Mouse (Mus musculus) cerebellum, adult 2 months (tissue): Measurements from ENCODE around the gene Upk3b.

Experiments used
- CTCF ChIP-seq: fragments of 200-500 bp; IDR thresholded peaks from 2 replicates; pipeline ENCODE4 v1.5.1; 2011; ENCODE audit warnings: low read depth, mild to moderate bottlenecking, control low read depth, low read length, moderate library complexity, borderline replicate concordance; ENCODE audit not compliant: insufficient read depth
- POLR2A ChIP-seq: fragments of 200-500 bp; IDR thresholded peaks from 2 replicates; pipeline ENCODE4 v1.6.1; 2011; ENCODE audit warnings: low read length, control low read depth, borderline replicate concordance; ENCODE audit not compliant: insufficient read depth

DNA sequence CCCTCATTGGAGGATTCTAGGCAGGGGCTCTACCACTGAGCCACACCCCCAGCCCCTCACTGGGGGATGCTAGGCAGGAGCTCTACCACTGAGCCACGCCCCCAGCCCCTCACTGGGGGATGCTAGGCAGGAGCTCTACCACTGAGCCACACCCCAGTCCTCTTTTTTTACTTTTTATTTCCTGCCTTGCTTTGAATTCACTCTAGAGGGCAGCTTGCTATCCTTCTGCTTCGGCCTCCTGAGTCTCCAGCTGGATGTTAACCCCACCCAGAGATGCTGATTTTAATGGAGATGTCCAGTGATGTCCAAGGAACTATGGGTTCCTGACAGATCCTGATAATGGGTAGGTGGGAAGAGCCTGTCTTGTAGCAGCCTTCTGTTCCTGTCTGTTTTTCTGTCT lies 31.1 kb downstream of the Upk3b start:
- no peak for TF ChIP-seq CTCF
- TF ChIP-seq POLR2A: no peak
